Mouse (Mus musculus) midbrain, postnatal 0 days (tissue): Measurements from ENCODE around the gene Bckdha. TPM values are rescaled to one million over a fixed set of nuclear protein-coding genes. Genes with fewer than 3 reads are reported as not detected.

Experiments
- ATAC-seq: fragments of 200-750 bp; cut with Nextera tagmentation; 2 replicates; pipeline ENCODE4 v1.8.0; 2017; ENCODE audit warnings: moderate number of reproducible peaks, mild to moderate bottlenecking, moderate TSS enrichment, moderate library complexity; ENCODE audit not compliant: low FRiP score
- DNase-seq: peaks from one replicate; pipeline ENCODE4 v3.0.0-alpha.2; 2015; ENCODE audit warnings: low spot score
- H3K27ac ChIP-seq: fragments of 300-500 bp; sonication (generic); 2 replicates; pipeline ENCODE4 v1.5.1; 2014; ENCODE audit warnings: low read depth, mild to moderate bottlenecking, low read length, mixed read lengths
- H3K27me3 ChIP-seq: fragments of 300-500 bp; sonication (generic); 2 replicates; pipeline ENCODE4 v1.6.1; 2014; ENCODE audit warnings: low read length, control low read depth, mixed read lengths; ENCODE audit not compliant: insufficient read depth
- H3K36me3 ChIP-seq: fragments of 300-500 bp; sonication (generic); 2 replicates; pipeline ENCODE4 v1.6.1; 2014; ENCODE audit warnings: low read length, control low read depth, mixed read lengths; ENCODE audit not compliant: insufficient read depth
- H3K4me1 ChIP-seq: fragments of 300-500 bp; sonication (generic); 2 replicates; pipeline ENCODE4 v1.6.1; 2014; ENCODE audit warnings: mild to moderate bottlenecking, control low read depth, antibody characterized with exemption, low read length, mixed read lengths; ENCODE audit not compliant: insufficient read depth
- H3K4me2 ChIP-seq: fragments of 300-500 bp; sonication (generic); 2 replicates; pipeline ENCODE4 v1.6.1; 2014; ENCODE audit warnings: low read depth, mild to moderate bottlenecking, low read length, mixed read lengths; ENCODE audit not compliant: poor library complexity, severe bottlenecking
- H3K4me3 ChIP-seq: fragments of 300-500 bp; sonication (generic); 2 replicates; pipeline ENCODE4 v1.5.1; 2014; ENCODE audit warnings: low read depth, mild to moderate bottlenecking, low read length, moderate library complexity
- H3K9ac ChIP-seq: fragments of 300-500 bp; sonication (generic); replicated peaks from 2 replicates; pipeline ENCODE4 v1.6.1; 2014; ENCODE audit warnings: mild to moderate bottlenecking, low read length, moderate library complexity, mixed read lengths; ENCODE audit not compliant: poor library complexity, severe bottlenecking
- H3K9me3 ChIP-seq: fragments of 300-500 bp; sonication (generic); 2 replicates; pipeline ENCODE4 v1.6.1; 2016; ENCODE audit warnings: low read length, control low read depth
- CTCF ChIP-seq: IDR thresholded peaks from 2 replicates; pipeline ENCODE4 v1.5.1; 2016; ENCODE audit warnings: antibody characterized with exemption, mild to moderate bottlenecking
- WGBS: fragments of 180-500 bp; shearing (Covaris S2); extraction: QIAGEN DNeasy Blood & Tissue Kit; methylation state at CpG from one replicate; pipeline ENCODE4 v1.1.7; 2014; 5-methylcytosine and 5-hydroxymethylcytosine counted together
- polyA plus RNA-seq: library from polyadenylated mRNA; unstranded; fragments of >200 nt; fragmentation: Nextera tagmentation; extraction: Ambion mirVana; gene quantifications from 2 replicates; pipeline ENCODE4 v1.2.1, GENCODE M21; 2015
- total RNA-seq: library from RNA; depleted of rRNA; stranded (reverse); fragments of >200 nt; gene quantifications from 2 replicates; pipeline ENCODE4 v1.2.3, GENCODE M21; 2014

The Bckdha gene
- total and polyA plus RNA-seq, 2 experiments from 2014 or later: 40.7 to 78.2 TPM

DNA sequence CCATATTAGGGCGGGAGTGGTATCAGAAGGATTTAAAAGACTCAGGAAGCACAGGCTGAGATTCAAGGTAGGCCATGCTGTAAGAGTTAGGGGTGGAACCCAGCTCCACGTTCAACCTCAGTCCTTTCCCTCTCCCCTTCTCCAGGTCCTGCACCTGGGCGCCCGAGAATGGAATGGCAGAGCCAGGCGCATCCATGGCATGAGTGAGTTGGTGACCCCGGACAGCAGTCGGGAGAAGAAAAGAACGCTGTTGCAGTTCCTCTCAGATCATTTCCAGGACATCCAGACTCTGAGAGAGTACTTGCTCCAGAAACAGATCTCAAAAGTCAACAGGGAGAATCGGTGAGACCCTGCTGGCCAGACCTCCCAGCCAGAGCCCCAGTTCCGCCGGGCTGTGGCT lies 38.0 kb downstream of the Bckdha start:
- ATAC-seq: no peak
- Histone ChIP-seq H3K27me3 (no peaks in the 10 kb centered on the region), H3K4me1 (no peaks in the 10 kb centered on the region), H3K9me3 (no peaks in the 10 kb centered on the region), H3K4me3 (no peak overlapping the region), H3K36me3 (peaks cover 22% of the 10 kb centered on the region), H3K9ac (no peak overlapping the region), H3K27ac (no peak overlapping the region), H3K4me2 (no peak overlapping the region)
- WGBS: 87% methylated on average over 11 of the region's 11 CpGs
- no peak for TF ChIP-seq CTCF
- DNase-seq: no peak

DNA sequence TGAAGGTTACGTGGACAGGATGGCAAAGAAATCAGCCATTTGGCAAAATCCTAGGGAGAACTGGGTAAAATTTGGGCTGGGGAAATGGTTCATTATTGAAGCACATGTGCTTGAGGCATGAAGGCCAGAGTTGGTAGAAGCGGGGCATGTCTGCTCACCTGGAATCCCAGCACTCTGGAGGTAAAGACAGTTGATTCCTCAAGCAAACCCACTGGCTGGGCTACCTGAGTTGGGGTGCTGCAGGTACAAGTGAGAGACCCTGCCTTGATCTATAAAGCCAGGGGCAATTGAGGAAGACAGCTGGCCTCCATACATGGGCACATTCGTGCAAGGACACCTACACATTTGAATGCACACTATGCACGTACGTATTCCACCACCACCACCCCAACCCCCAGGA lies 38.7 kb downstream of the Bckdha start:
- Histone ChIP-seq H3K27me3 (no peaks in the 10 kb centered on the region), H3K27ac (no peak overlapping the region), H3K4me1 (no peaks in the 10 kb centered on the region), H3K4me3 (no peak overlapping the region), H3K9me3 (no peaks in the 10 kb centered on the region), H3K9ac (no peak overlapping the region), H3K36me3 (peaks cover 21% of the 10 kb centered on the region), H3K4me2 (peak overlapping the region; percentile 51; the same call in 1 of the 2 replicates)
- no peak for TF ChIP-seq CTCF
- no peak for ATAC-seq
- DNase-seq: no peak
- 89% methylated on average over 5 of the region's 5 CpGs for WGBS

DNA sequence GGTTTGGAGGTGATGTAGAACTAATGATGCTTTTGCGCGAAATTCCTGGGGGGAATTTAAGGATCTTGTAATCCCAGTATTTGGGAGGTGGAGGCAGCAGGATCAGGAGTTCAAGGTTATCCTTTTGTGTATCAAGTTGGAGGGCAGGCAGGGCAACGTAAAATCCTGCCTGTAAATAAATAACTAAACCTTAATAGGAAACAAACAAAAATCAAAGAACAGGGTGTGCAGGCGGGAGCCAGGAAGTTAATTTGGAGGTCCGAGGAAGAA lies 39.1 kb downstream of the Bckdha start:
- Histone ChIP-seq H3K4me3 (peak overlapping the region; percentile 60), H3K4me1 (no peaks in the 10 kb centered on the region), H3K4me2 (peak overlapping the region; percentile 51), H3K27me3 (no peaks in the 10 kb centered on the region), H3K36me3 (peaks cover 19% of the 10 kb centered on the region), H3K9me3 (no peaks in the 10 kb centered on the region), H3K9ac (no peak overlapping the region; the same call in 1 of the 2 replicates), H3K27ac (0 out of 2 replicates have a peak overlapping the region, but pooled peaks have one; percentile 52)
- no peak for DNase-seq
- ATAC-seq: no peak
- no peak for TF ChIP-seq CTCF
- WGBS: 29% methylated on average over 5 of the region's 5 CpGs

DNA sequence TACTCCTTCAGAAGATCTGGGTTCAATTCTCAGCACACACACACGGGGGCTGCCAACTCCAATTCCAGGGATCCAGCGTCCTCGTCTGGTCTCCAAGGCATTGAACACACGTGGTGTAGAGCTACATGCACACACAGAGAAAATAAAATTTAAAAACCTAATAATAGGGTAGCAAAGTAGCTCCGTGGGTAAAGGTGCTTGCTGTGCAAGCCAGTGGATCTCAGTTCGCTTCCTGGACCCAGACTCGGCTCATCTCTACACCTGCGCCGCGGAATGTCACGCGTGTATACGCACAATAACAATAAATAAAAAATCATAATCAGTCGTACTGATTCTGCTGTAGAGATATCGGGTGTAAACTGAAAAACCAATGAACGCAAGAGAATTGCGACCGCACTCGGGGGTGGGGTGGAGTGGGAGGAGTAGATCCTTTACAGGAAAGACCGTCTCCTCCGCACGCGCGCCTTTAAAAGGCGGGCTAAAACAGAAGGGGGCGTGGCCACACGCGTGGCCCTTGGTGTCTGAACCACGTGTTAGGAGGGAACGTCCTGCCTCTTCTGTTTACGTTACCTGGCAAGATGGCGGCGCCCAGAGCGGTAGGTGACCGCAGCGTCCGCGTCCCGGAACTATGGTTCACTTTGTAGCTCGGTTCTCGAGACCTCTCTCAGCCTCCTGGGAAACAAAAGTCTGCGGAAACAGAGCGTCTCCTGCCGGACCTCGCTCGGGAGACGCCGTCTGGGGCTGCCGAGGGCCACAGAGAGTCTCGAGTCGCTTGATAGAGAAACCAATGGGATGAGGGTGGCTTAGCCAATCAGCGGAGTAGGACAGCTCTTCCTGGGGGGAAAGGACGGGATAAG lies 39.7 kb downstream of the Bckdha start, which contains the start of gene Dmac2:
Dmac2 (plus strand) TSS at position 550 of the 857 bp plus-strand sequence.
- H3K27ac ChIP-seq: 0 out of 2 replicates have a peak within 1 kb of the TSS, but pooled peaks have one; percentile 52
- WGBS: 2% methylated on average over 53 of the region's 53 CpGs
- no peaks in the 10 kb centered on the region for H3K4me1 ChIP-seq
- TF ChIP-seq CTCF: no peak; the same call in 1 of the 2 replicates
- peak; percentile 96 for DNase-seq
- H3K9me3 ChIP-seq: no peaks in the 10 kb centered on the region
- peak; percentile 96 for ATAC-seq
- peak within 1 kb of the TSS; percentile 14; the same call in 1 of the 2 replicates for H3K9ac ChIP-seq
- peaks cover 18% of the 10 kb centered on the region for H3K36me3 ChIP-seq
- H3K27me3 ChIP-seq: no peaks in the 10 kb centered on the region
- peak within 1 kb of the TSS; percentile 60 for H3K4me3 ChIP-seq
- peak within 1 kb of the TSS; percentile 51 for H3K4me2 ChIP-seq

DNA sequence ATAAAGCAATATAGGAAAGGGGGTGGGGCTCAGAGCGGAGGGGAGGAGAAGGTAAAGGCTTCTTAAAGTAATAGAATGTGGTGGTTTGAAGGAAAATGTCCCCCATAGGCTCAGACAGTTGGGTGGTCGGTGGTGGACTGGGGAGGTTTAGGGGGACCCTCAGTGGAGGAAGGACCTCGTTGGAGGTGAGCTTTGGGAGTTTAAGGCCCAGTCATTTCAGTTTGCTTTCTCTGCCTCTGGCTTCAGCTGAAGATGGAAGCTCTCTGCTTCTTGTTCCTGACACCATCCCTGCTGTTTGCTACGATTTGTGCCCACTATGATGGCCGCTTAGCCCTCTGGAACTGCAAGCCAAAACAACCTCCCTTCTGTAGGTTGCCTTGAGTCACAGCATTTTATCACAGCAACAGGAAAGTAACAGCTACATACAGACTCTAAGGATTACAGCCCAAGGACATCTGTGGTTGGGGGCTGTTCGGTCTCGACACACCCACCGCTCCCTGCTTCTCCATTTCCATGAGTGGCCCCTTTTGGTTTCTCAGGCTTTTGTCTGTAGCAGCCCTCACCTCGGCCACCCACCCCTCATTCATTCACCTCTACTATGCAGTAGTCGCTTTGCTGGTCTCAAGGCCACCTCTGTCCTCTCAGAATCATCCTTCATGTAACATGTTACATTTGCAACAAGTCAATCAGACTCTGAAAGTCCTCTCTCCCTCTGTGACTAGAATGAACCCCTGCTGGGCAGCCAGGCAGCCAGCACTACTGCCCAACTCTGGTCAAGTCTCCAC lies 41.2 kb downstream of the Bckdha start:
- H3K27ac ChIP-seq: no peak overlapping the region
- DNase-seq (no peak), ATAC-seq (no peak)
- no peak for TF ChIP-seq CTCF
- no peaks in the 10 kb centered on the region for H3K4me1 ChIP-seq
- 85% methylated on average over 10 of the region's 10 CpGs for WGBS
- no peak overlapping the region for H3K9ac ChIP-seq
- H3K4me2 ChIP-seq: no peak overlapping the region
- no peak overlapping the region for H3K4me3 ChIP-seq
- H3K27me3 ChIP-seq: no peaks in the 10 kb centered on the region
- no peaks in the 10 kb centered on the region for H3K9me3 ChIP-seq
- peaks cover 9% of the 10 kb centered on the region; the same call in 1 of the 2 replicates for H3K36me3 ChIP-seq

DNA sequence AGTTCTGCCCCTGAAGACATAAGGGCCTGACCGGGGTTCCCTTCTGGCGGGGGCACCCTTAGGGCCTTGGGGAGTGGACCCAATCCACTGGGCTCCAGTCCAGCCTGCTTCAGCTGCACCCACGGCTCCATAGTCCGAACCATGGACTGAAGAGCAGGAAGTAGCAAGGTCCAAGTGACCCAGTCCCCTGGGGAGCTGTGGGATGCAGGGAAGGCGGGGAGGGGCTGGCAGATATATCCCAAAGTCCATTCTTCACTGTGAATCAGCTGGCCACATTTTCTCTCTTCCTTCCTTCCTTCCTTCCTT lies 43.1 kb downstream of the Bckdha start, which contains the start of gene Erich4:
Erich4 (minus strand) TSS at position 187 of the 306 bp plus-strand sequence.
- ATAC-seq (no peak), DNase-seq (no peak)
- Histone ChIP-seq H3K4me3 (no peak within 1 kb of the TSS), H3K27ac (no peak within 1 kb of the TSS), H3K4me2 (no peak within 1 kb of the TSS), H3K9ac (no peak within 1 kb of the TSS), H3K36me3 (no peaks in the 10 kb centered on the region), H3K4me1 (no peaks in the 10 kb centered on the region), H3K27me3 (no peaks in the 10 kb centered on the region), H3K9me3 (no peaks in the 10 kb centered on the region)
- 81% methylated on average over 5 of the region's 5 CpGs for WGBS
- TF ChIP-seq CTCF: no peak
